Mouse (Mus musculus) kidney, adult 2 months (tissue): ENCODE measurements around the gene P2ry2.

Experiments
- CTCF ChIP-seq: fragments of 200-500 bp; conservative IDR thresholded peaks from 2 replicates; pipeline ENCODE4 v1.5.1; 2011; ENCODE audit warnings: low read depth, mild to moderate bottlenecking, control low read depth, low read length, moderate library complexity, mixed read lengths; ENCODE audit not compliant: insufficient read depth, insufficient read length
- POLR2A ChIP-seq: fragments of 200-500 bp; IDR thresholded peaks from one replicate; pipeline ENCODE4 v1.6.1; 2011; ENCODE audit warnings: low read depth, low read length, control low read depth

DNA sequence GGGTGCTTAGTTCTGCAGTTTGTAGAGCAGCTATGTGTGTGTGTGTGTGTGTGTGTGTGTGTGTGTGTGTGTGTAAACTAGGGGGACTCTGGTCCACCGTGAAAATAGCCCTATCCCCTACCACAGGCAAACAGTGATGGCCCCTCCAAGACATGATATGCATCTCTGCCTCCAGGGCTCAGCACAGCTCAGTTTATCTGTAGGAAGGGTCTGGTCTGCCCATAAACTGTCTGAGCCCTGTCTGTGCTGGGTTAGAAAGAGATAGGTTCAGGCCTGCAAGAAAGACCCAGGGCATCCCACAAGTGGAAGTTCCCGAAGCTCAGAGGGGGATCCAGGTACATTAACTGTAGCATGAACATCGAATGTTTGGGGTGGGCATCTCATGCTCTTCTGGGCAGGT, 16.7 kb downstream of the P2ry2 start:
- TF ChIP-seq POLR2A (no peak), CTCF (no peak)
